Mouse (Mus musculus): ENCODE measurements around the gene Hook2. TPM values are rescaled to one million over a fixed set of nuclear protein-coding genes. Genes with fewer than 3 reads are reported as not detected.

Gene Hook2
- polyA plus RNA-seq, 1 experiment, result 14.1 TPM

DNA sequence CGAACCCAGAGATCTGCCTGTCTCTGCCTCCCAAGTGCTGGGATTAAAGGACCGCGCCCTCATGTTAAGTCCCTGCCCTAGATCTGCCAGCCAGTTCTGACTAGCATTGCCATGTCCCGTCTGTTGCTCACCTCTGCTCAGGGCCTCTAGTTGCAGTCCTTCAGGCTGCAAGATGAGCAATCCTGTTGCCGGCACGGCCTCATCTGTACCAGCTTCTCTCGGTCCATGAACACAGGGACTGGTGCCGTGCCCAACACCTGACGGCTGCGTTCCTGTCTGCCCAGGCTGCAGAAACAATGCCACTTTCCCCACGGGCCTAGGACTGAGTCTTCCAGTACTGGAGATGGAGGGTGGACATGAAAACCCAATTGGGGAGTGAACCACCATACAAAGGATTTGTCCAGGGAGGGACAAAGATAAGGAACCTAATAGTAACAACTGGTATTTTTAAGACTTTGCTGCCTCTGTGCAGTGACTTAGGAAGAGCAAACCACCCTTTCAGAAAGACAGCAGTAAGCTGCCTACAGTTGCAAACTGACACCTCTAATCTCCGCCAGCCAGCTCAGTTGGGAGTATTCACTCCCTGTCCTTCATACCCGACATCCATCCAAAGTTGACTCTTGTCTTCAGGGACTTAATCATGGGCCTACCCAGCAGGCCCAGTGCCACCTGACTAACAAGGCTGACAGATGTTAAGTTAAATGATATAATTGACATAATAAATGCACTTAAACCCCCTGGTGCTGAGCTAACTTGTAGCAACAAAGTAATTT lies 22.7 kb upstream of the Hook2 start:
- TF ChIP-seq POLR2A (IDR thresholded peaks at IDR 0.05; ENCODE audit: borderline replicate concordance, insufficient read depth, low read length), result no peak
- no peak for TF ChIP-seq CTCF (IDR thresholded peaks at IDR 0.05; ENCODE audit: borderline replicate concordance, insufficient read depth, low read depth, low read length)
- H3K27ac ChIP-seq (ENCODE audit: insufficient read depth, low read length), result no peak overlapping the region
- WGBS, result 90% methylated on average over 13 of the region's 13 CpGs
- H3K4me1 ChIP-seq (ENCODE audit: control insufficient read depth, insufficient read depth, low read length), result peaks cover 5% of the 10 kb centered on the region; the same call in 1 of the 2 replicates
- no peak for DNase-seq
- H3K27me3 ChIP-seq (ENCODE audit: control insufficient read depth, insufficient read depth, low read length), result no peaks in the 10 kb centered on the region
- no peak overlapping the region for H3K4me3 ChIP-seq (replicated peaks; ENCODE audit: insufficient read depth, low read depth, low read length)

DNA sequence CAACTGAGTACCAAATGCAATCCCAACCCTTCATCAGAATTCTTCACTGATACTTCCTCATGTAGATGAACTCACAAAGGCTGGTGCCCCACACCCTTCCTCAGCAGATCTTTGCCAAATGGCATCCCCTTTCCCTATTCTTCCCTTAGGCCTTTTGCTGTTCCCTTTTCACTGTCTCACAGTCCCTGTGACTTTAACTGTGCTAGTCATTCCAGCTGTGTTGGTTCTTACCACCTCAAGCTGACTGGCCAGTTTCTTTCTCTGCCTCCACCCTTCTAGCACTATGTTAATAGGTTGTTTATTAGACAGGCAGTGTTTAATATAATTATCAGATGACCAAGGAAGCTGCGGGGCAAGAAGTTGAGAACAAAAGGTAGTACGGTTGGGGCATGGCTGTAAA lies 21.8 kb upstream of the Hook2 start:
- H3K4me3 ChIP-seq (replicated peaks; ENCODE audit: insufficient read depth, low read depth, low read length), result no peak overlapping the region
- no peak for DNase-seq
- H3K27ac ChIP-seq (ENCODE audit: insufficient read depth, low read length), result no peak overlapping the region; the same call in 1 of the 2 replicates
- H3K4me1 ChIP-seq (ENCODE audit: control insufficient read depth, insufficient read depth, low read length), result peaks cover 5% of the 10 kb centered on the region; the same call in 1 of the 2 replicates
- no peaks in the 10 kb centered on the region for H3K27me3 ChIP-seq (ENCODE audit: control insufficient read depth, insufficient read depth, low read length)
- TF ChIP-seq CTCF (IDR thresholded peaks at IDR 0.05; ENCODE audit: borderline replicate concordance, insufficient read depth, low read depth, low read length), result no peak
- no peak for TF ChIP-seq POLR2A (IDR thresholded peaks at IDR 0.05; ENCODE audit: borderline replicate concordance, insufficient read depth, low read length)
- 42% methylated on average over 2 of the region's 2 CpGs for WGBS

DNA sequence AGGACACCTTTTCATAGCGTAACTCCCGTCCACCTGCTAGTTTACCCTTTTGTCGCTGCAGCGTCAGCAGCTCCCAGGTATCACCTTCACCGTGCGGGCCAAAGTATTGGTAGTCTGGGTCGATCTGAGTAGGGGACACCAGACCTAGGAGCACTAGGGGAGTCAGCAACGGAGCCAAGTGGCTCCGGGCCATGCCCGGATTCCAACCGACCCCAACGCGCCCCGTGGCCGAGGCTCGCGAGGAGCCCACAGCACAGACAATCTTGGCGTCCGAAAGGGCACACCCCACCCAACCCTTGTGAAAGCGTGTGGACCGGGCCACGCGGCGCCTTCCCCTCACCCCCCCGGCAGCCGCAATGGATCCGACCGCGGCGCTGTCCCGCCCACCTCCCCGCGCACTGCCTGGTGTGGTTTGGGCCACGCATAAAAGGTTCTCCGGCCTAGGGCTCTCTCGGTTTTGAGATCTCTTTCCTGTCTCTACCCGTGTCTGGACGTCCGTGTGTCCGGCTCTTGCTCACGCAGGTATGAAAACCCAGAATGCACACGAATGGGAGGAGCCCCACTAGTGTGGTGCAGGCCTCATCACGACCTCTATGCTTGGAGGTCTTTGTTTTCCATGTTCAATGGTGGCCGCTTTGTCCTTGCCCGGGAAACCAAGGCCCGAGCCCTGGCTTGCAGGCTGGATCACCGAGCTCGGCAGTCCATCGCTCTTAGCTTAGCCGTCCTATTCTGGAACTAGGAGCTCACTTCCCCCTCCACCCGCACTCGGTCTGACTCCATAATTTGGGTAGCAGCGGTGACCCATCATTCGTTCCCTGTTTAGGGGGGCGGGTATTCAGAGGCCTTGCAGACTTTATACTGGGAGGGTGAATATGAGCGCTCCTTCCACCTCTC lies 20.9 kb upstream of the Hook2 start, which contains the start of the genes Gm49661, Prdx2 and Rnaseh2a:
TSS of gene Gm49661 (minus strand) at position 193 of the 894 bp plus-strand sequence.
TSS of gene Prdx2 (plus strand) at position 347 of the 894 bp plus-strand sequence.
TSS of gene Rnaseh2a (minus strand) at position 527 of the 894 bp plus-strand sequence.
- DNase-seq, result peak; percentile 81 to 84
- TF ChIP-seq CTCF (IDR thresholded peaks at IDR 0.05; ENCODE audit: borderline replicate concordance, insufficient read depth, low read depth, low read length) (no peak), POLR2A (IDR thresholded peaks at IDR 0.05; ENCODE audit: borderline replicate concordance, insufficient read depth, low read length) (peak; percentile 92; the same call in 1 of the 2 replicates)
- peak within 1 kb of the TSS; percentile 90 for H3K4me3 ChIP-seq (replicated peaks; ENCODE audit: insufficient read depth, low read depth, low read length)
- peak within 1 kb of the TSS; percentile 60 for H3K27ac ChIP-seq (ENCODE audit: insufficient read depth, low read length)
- H3K4me1 ChIP-seq (ENCODE audit: control insufficient read depth, insufficient read depth, low read length), result peaks cover 5% of the 10 kb centered on the region; the same call in 1 of the 2 replicates
- no peaks in the 10 kb centered on the region for H3K27me3 ChIP-seq (ENCODE audit: control insufficient read depth, insufficient read depth, low read length)
- under 1% methylated on average over 56 of the region's 56 CpGs for WGBS

DNA sequence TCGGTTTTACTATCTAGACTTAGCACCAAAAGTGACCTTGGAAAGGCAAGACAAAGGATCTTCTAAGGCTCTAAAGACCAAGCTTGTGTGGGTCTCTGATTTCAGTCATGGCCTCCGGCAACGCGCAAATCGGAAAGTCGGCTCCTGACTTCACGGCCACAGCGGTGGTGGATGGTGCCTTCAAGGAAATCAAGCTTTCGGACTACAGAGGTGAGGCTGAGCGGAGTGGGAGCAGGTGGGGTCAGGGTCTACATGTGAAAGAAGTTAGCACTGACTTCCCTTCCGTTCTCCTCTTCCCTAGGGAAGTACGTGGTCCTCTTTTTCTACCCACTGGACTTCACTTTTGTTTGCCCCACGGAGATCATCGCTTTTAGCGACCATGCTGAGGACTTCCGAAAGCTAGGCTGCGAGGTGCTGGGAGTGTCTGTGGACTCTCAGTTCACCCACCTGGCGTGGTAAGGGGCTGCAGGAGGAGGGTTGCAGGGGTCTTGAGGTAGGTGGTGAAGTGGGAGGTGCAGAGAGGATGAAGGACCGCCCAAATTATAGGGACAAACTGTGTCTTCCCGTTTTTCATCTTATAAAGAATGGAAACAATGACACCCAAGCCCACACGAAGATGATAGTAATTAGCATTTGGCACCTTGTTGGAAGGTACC lies 20.1 kb upstream of the Hook2 start:
- no peak for TF ChIP-seq CTCF (IDR thresholded peaks at IDR 0.05; ENCODE audit: borderline replicate concordance, insufficient read depth, low read depth, low read length)
- no peak for TF ChIP-seq POLR2A (IDR thresholded peaks at IDR 0.05; ENCODE audit: borderline replicate concordance, insufficient read depth, low read length)
- WGBS, result 2% methylated on average over 21 of the region's 21 CpGs
- Histone ChIP-seq H3K4me3 (replicated peaks; ENCODE audit: insufficient read depth, low read depth, low read length) (peak overlapping the region; percentile 90), H3K27ac (ENCODE audit: insufficient read depth, low read length) (peak overlapping the region; percentile 60), H3K27me3 (ENCODE audit: control insufficient read depth, insufficient read depth, low read length) (no peaks in the 10 kb centered on the region), H3K4me1 (ENCODE audit: control insufficient read depth, insufficient read depth, low read length) (peaks cover 2% of the 10 kb centered on the region; the same call in 1 of the 2 replicates)
- no peak for DNase-seq

- Histone ChIP-seq H3K4me3 (replicated peaks; ENCODE audit: insufficient read depth, low read depth, low read length) (peak overlapping the region; percentile 12), H3K27ac (ENCODE audit: insufficient read depth, low read length) (no peak overlapping the region), H3K27me3 (ENCODE audit: control insufficient read depth, insufficient read depth, low read length) (no peaks in the 10 kb centered on the region), H3K4me1 (ENCODE audit: control insufficient read depth, insufficient read depth, low read length) (peaks cover 2% of the 10 kb centered on the region; the same call in 1 of the 2 replicates)
- no peak for DNase-seq
- 50% methylated on average over 5 of the region's 5 CpGs for WGBS
- TF ChIP-seq POLR2A (IDR thresholded peaks at IDR 0.05; ENCODE audit: borderline replicate concordance, insufficient read depth, low read length), result no peak
- TF ChIP-seq CTCF (IDR thresholded peaks at IDR 0.05; ENCODE audit: borderline replicate concordance, insufficient read depth, low read depth, low read length), result no peak
These were observed 19.5 kb upstream of the Hook2 start for GRCm38 (mm10) chr8:84970913-84971312.

DNA sequence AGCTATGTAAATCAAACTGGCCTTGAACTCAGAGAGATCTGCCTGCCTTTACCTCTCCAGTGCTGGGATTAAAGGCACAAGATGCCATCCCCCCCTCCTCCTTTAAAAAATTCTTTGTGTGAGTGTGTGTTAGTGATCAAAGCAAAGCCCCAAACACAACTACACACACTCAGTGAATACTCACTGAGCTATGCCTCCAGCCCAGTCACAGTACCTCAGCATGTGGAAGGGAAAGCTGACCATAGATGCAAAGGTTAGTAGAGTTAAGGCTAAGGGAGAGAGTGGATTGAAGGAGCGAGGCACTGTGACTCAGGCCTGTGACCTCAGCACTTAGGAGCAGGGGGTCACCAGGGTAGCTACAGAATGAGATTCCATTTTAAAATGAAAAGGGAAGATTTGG lies 17.3 kb upstream of the Hook2 start:
- no peak for TF ChIP-seq CTCF (IDR thresholded peaks at IDR 0.05; ENCODE audit: borderline replicate concordance, insufficient read depth, low read depth, low read length)
- TF ChIP-seq POLR2A (IDR thresholded peaks at IDR 0.05; ENCODE audit: borderline replicate concordance, insufficient read depth, low read length), result no peak
- Histone ChIP-seq H3K27ac (ENCODE audit: insufficient read depth, low read length) (no peak overlapping the region), H3K4me3 (replicated peaks; ENCODE audit: insufficient read depth, low read depth, low read length) (no peak overlapping the region), H3K27me3 (ENCODE audit: control insufficient read depth, insufficient read depth, low read length) (no peaks in the 10 kb centered on the region), H3K4me1 (ENCODE audit: control insufficient read depth, insufficient read depth, low read length) (peaks cover 2% of the 10 kb centered on the region; the same call in 1 of the 2 replicates)
- WGBS, result 88% methylated on average over 1 of the region's 1 CpGs
- no peak for DNase-seq

All from cerebellum, adult 2 months (tissue).